Mouse (Mus musculus): ENCODE measurements around the gene Gm2174. TPM values are rescaled to one million over a fixed set of nuclear protein-coding genes. Genes with fewer than 3 reads are reported as not detected.

Gene Gm2174
- polyA plus RNA-seq, 1 experiment from 2014 or later, result 0.94 TPM

DNA sequence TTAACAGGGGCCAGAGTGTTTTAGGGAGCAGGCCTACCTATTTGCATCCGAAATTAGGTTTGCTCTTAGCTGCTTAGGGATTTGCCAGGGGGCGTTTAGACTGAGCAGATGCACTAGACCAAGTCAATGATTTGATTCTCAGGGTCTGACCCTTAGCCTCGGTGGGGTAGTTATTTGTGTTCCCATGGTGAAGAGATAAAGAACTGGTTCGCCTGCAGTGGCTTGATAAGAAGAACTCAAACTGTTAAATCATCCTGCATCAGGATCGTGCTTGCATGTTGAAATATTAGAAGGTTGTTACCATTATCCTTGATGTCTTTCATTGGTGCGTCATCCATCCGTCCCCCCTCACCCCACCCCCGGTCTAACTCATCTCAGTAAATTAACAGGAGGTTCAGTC, 8.6 kb downstream of the Gm2174 start:
- Histone ChIP-seq H3K27ac (0 out of 2 replicates have a peak overlapping the region, but pooled peaks have one; percentile 86), H3K9ac (peak overlapping the region; percentile 47), H3K36me3 (no peaks in the 10 kb centered on the region), H3K4me2 (replicated peaks) (peak overlapping the region; percentile 61), H3K9me3 (no peaks in the 10 kb centered on the region), H3K4me1 (no peaks in the 10 kb centered on the region), H3K4me3 (peak overlapping the region; percentile 58), H3K27me3 (replicated peaks) (no peaks in the 10 kb centered on the region)
- peak; percentile 30 for ATAC-seq (ENCODE audit: low FRiP score, low read depth)
- WGBS, result 14% methylated on average over 8 of the region's 8 CpGs

DNA sequence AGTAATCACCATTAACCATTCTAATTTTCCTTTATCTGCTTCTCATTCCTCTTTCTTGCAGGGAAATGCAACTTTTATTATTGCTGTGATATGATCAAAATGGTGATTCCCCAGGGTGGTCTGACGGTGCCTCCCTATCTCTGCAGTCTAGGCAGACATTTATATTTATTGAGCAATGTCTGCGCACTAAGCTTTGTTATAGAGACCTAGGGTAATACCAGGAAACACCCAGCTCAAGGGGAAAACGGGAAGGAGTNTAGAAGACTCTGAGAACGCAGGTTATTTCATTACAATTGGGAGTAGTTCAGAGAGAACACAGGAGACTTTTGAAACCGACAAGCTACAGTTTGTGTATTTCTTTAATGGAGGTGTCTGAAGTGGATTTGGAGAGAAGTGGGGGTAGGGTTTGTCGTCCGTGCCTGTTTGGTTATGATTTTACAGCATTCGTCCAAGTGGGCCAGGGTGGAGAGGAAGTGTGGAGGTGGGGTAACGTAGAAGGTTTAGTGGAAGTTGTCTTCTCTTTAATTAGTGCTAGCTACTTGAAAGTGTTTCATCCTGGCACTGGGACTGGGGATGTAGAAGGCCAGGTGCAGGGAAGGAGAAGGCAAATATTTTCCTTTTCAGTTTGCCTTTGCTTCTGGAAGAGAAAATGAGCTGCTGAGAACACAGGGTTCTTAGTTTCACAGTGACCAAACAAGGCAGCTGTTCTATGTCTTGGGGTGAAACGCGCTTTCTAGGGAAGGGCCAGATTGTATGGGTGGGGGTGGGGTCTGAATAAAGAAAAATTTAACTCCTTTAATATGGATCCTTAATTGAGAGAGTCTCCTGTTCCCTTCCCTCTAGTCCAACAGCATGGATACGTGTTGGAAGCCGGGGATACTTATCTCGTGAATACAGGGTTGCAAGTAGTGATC, 14.5 kb downstream of the Gm2174 start:
- Histone ChIP-seq H3K4me1 (no peaks in the 10 kb centered on the region), H3K4me2 (replicated peaks) (no peak overlapping the region), H3K36me3 (no peaks in the 10 kb centered on the region), H3K9me3 (no peaks in the 10 kb centered on the region), H3K27ac (no peak overlapping the region), H3K9ac (no peak overlapping the region), H3K27me3 (replicated peaks) (no peaks in the 10 kb centered on the region), H3K4me3 (no peak overlapping the region)
- 79% methylated on average over 14 of the region's 14 CpGs for WGBS
- ATAC-seq (ENCODE audit: low FRiP score, low read depth), result no peak

DNA sequence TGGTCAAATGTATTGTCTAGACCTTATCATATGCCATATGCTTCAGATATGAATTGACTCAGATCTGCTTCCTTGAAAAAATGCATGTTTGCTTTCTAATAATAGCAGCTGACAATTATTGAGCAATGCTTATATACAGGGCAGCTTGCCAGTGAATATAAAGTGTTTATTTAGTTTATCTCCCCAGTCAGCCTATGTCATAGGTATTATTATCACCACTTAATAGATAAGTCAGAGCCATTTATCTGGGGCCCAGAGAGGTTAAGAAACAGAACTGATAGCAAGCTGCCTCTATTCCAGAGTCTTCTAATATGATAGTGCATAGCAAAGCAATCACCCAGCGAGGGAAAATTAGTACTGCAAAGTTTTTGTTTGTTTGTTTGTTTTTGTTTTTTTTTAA, 17.1 kb downstream of the Gm2174 start:
- Histone ChIP-seq H3K4me3 (no peak overlapping the region), H3K27me3 (replicated peaks) (no peaks in the 10 kb centered on the region), H3K36me3 (no peaks in the 10 kb centered on the region), H3K27ac (no peak overlapping the region), H3K4me2 (replicated peaks) (no peak overlapping the region), H3K9me3 (no peaks in the 10 kb centered on the region), H3K9ac (no peak overlapping the region), H3K4me1 (no peaks in the 10 kb centered on the region)
- 95% methylated on average over 1 of the region's 1 CpGs for WGBS
- no peak for ATAC-seq (ENCODE audit: low FRiP score, low read depth)

GRCm38 (mm10) chrX:56467688-56468087, 19.9 kb downstream of the Gm2174 start:
- no peaks in the 10 kb centered on the region for H3K36me3 ChIP-seq

GRCm38 (mm10) chrX:56468422-56468821, 20.7 kb downstream of the Gm2174 start:
- no peaks in the 10 kb centered on the region for H3K9me3 ChIP-seq
- H3K9ac ChIP-seq, result no peak overlapping the region
- ATAC-seq (ENCODE audit: low FRiP score, low read depth), result no peak
- H3K27ac ChIP-seq, result no peak overlapping the region
- H3K4me2 ChIP-seq (replicated peaks), result no peak overlapping the region
- no peaks in the 10 kb centered on the region for H3K27me3 ChIP-seq (replicated peaks)
- 55% methylated on average over 6 of the region's 6 CpGs for WGBS
- H3K4me3 ChIP-seq, result no peak overlapping the region
- no peaks in the 10 kb centered on the region for H3K36me3 ChIP-seq
- no peaks in the 10 kb centered on the region for H3K4me1 ChIP-seq

More at GRCm38 (mm10) chrX:56467688-56468087, 19.9 kb downstream of the Gm2174 start:
- no peak overlapping the region for H3K4me3 ChIP-seq
- ATAC-seq (ENCODE audit: low FRiP score, low read depth), result no peak
- H3K27ac ChIP-seq, result no peak overlapping the region
- WGBS, result 59% methylated on average over 4 of the region's 4 CpGs
- H3K27me3 ChIP-seq (replicated peaks), result no peaks in the 10 kb centered on the region
- no peak overlapping the region for H3K9ac ChIP-seq
- H3K4me2 ChIP-seq (replicated peaks), result no peak overlapping the region
- no peaks in the 10 kb centered on the region for H3K4me1 ChIP-seq
- H3K9me3 ChIP-seq, result no peaks in the 10 kb centered on the region

DNA sequence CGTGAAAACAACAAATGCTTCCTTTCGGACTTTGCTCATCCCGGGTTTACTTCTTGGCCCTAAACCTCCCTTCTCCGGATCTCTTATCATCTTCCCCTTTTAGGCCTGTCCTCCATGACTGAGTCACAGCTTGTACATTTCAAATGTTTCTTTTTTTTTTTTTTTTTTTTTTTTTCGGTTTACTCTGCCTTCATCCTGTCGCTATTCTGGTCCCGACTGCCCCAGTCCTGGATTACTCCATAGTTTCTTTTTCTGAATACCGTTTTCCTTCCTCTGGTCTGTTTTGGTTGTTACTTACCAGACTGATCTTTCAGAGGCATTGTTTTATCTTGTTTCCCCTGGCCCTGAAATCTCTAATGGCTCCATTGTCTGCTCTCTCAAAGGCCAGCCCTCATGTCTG, 26.3 kb downstream of the Gm2174 start:
- Histone ChIP-seq H3K9ac (no peak overlapping the region), H3K27ac (no peak overlapping the region), H3K4me2 (replicated peaks) (no peak overlapping the region), H3K4me3 (no peak overlapping the region), H3K9me3 (no peaks in the 10 kb centered on the region), H3K36me3 (no peaks in the 10 kb centered on the region), H3K4me1 (no peaks in the 10 kb centered on the region), H3K27me3 (replicated peaks) (no peaks in the 10 kb centered on the region)
- 77% methylated on average over 8 of the region's 8 CpGs for WGBS
- ATAC-seq (ENCODE audit: low FRiP score, low read depth), result no peak

GRCm38 (mm10) chrX:56477553-56477952, 29.8 kb downstream of the Gm2174 start:
- H3K4me3 ChIP-seq, result no peak overlapping the region
- no peak overlapping the region for H3K27ac ChIP-seq
- no peaks in the 10 kb centered on the region for H3K4me1 ChIP-seq
- 82% methylated on average over 3 of the region's 3 CpGs for WGBS
- H3K4me2 ChIP-seq (replicated peaks), result no peak overlapping the region
- H3K9me3 ChIP-seq, result no peaks in the 10 kb centered on the region
- no peak overlapping the region for H3K9ac ChIP-seq
- ATAC-seq (ENCODE audit: low FRiP score, low read depth), result no peak
- H3K36me3 ChIP-seq, result no peaks in the 10 kb centered on the region
- no peaks in the 10 kb centered on the region for H3K27me3 ChIP-seq (replicated peaks)

- no peaks in the 10 kb centered on the region for H3K27me3 ChIP-seq (replicated peaks)
- H3K4me1 ChIP-seq, result no peaks in the 10 kb centered on the region
- 67% methylated on average over 3 of the region's 3 CpGs for WGBS
- H3K27ac ChIP-seq, result no peak overlapping the region
- H3K4me3 ChIP-seq, result no peak overlapping the region
- no peaks in the 10 kb centered on the region for H3K36me3 ChIP-seq
- no peak overlapping the region for H3K4me2 ChIP-seq (replicated peaks)
- no peak for ATAC-seq (ENCODE audit: low FRiP score, low read depth)
- no peaks in the 10 kb centered on the region for H3K9me3 ChIP-seq
- H3K9ac ChIP-seq, result no peak overlapping the region
These were observed 34.1 kb downstream of the Gm2174 start for GRCm38 (mm10) chrX:56481906-56482305.

DNA sequence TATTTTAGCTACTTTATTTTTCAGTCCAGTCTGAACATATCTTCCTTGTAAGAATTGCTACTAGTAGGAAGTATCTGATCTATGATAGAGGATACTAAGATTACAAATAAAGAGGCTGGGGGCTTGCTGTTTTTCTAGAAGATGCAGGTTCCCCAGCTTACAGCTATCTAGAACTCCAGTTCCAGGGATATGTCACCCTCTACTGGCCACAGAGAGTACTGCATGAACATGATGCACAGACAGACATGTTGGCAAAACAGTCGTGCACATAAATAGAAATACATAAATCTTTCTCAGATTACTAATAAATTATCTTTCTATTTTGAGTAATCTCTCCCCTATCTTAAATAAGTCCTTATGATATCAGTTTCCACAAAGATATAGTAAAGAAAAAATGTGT, 42.0 kb downstream of the Gm2174 start:
- Histone ChIP-seq H3K9me3 (no peaks in the 10 kb centered on the region), H3K4me3 (no peak overlapping the region), H3K36me3 (no peaks in the 10 kb centered on the region), H3K9ac (no peak overlapping the region), H3K27ac (no peak overlapping the region), H3K4me1 (no peaks in the 10 kb centered on the region), H3K27me3 (replicated peaks) (no peaks in the 10 kb centered on the region), H3K4me2 (replicated peaks) (no peak overlapping the region)
- WGBS, result 31% methylated on average over 1 of the region's 1 CpGs
- no peak for ATAC-seq (ENCODE audit: low FRiP score, low read depth)

DNA sequence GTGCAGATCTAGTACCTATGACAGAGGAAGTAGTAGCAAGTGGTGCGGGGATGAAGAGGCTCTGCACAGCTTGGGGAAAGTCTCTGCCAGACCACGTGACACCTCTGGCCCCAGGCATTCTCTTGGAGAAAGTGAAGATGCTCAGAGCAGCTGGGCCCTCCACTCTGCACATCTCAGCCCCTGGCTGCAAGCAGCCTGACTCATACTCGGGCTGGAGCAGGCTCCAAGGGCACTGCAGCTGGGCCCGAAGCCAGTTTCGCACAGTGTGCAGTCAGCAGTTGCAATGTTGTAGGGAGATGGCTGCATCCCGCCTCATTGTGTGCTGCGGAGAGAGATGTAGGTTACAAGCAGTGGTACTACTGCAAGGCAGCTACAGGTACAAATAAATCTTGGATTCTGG, 49.5 kb downstream of the Gm2174 start:
- Histone ChIP-seq H3K4me1 (no peaks in the 10 kb centered on the region), H3K36me3 (no peaks in the 10 kb centered on the region), H3K9me3 (no peaks in the 10 kb centered on the region), H3K9ac (no peak overlapping the region), H3K4me3 (no peak overlapping the region), H3K4me2 (replicated peaks) (no peak overlapping the region), H3K27ac (no peak overlapping the region), H3K27me3 (replicated peaks) (no peaks in the 10 kb centered on the region)
- WGBS, result 85% methylated on average over 7 of the region's 7 CpGs
- no peak for ATAC-seq (ENCODE audit: low FRiP score, low read depth)

Other genes with a start within 250 kb of the Gm2174 start
- not detected in 2 replicates for gene Gm773, start 235.1 kb upstream of the Gm2174 start, polyA plus RNA-seq (2016; fragmentation: Nextera tagmentation; extraction: Ambion mirVana)
- gene Zfp449, start 101.6 kb upstream of the Gm2174 start, polyA plus RNA-seq (2016; fragmentation: Nextera tagmentation; extraction: Ambion mirVana), result 4.4 and 5.6 TPM in 2 replicates
- gene Smim10l2a, start 73.4 kb upstream of the Gm2174 start, polyA plus RNA-seq (2016; fragmentation: Nextera tagmentation; extraction: Ambion mirVana), result 8.4 and 9.5 TPM in 2 replicates
- 21.6 and 22.0 TPM in 2 replicates for gene Ints6l, start 6.9 kb downstream of the Gm2174 start, polyA plus RNA-seq (2016; fragmentation: Nextera tagmentation; extraction: Ambion mirVana)
- gene Gm10477, start 76.8 kb downstream of the Gm2174 start, polyA plus RNA-seq (2016; fragmentation: Nextera tagmentation; extraction: Ambion mirVana), result not detected in 2 replicates
- not detected in 2 replicates for gene Gm648, start 101.6 kb downstream of the Gm2174 start, polyA plus RNA-seq (2016; fragmentation: Nextera tagmentation; extraction: Ambion mirVana)
- 49.7 and 52.9 TPM in 2 replicates for gene Mmgt1, start 150.1 kb downstream of the Gm2174 start, polyA plus RNA-seq (2016; fragmentation: Nextera tagmentation; extraction: Ambion mirVana)
- gene Slc9a6, start 161.8 kb downstream of the Gm2174 start, polyA plus RNA-seq (2016; fragmentation: Nextera tagmentation; extraction: Ambion mirVana), result 31.1 and 31.2 TPM in 2 replicates